Mouse (Mus musculus) inflammation-experienced regulatory T-cells, adult 6 months (primary cell): ENCODE data around the gene Vmn2r16. TPM values are rescaled to one million over a fixed set of nuclear protein-coding genes. Genes with fewer than 3 reads are reported as not detected.

Experiments used
- ATAC-seq: one replicate; pipeline ENCODE4 v1.8.0; 2017
- polyA plus RNA-seq, 3 experiments: library from polyadenylated mRNA; unstranded; fragments of 100-300 nt; shearing (Covaris generic); gene quantifications; one replicate each; pipeline ENCODE4 v1.2.1; 2017

The Vmn2r16 gene
- not detected for polyA plus RNA-seq

- ATAC-seq, result no peak
Observed at GRCm38 (mm10) chr5:109329862-109330261, at the start of gene Vmn2r16. TSS of gene Vmn2r16 (plus strand) at chr5:109330162.

GRCm38 (mm10) chr5:109294655-109295054, 35.3 kb upstream of the Vmn2r16 start:
- ATAC-seq, result no peak

- ATAC-seq, result no peak
Observed at GRCm38 (mm10) chr5:109297544-109297943, 32.4 kb upstream of the Vmn2r16 start, which contains the start of gene Vmn2r15. TSS of gene Vmn2r15 (minus strand) at chr5:109297644.

- ATAC-seq, result no peak
Observed at GRCm38 (mm10) chr5:109419388-109419787, 89.4 kb downstream of the Vmn2r16 start, which contains the start of gene Vmn2r17. TSS of gene Vmn2r17 (plus strand) at chr5:109419688.

Other genes with a start within 250 kb of the Vmn2r16 start
- not detected for gene Vmn2r12, start 232.2 kb upstream of the Vmn2r16 start, polyA plus RNA-seq
- not detected for gene Vmn2r13, start 138.0 kb upstream of the Vmn2r16 start, polyA plus RNA-seq
- not detected for gene Vmn2r14, start 105.5 kb upstream of the Vmn2r16 start, polyA plus RNA-seq
- not detected for gene Vmn2r15, start 32.5 kb upstream of the Vmn2r16 start, polyA plus RNA-seq
- gene Vmn2r17, start 89.5 kb downstream of the Vmn2r16 start, polyA plus RNA-seq, result under 1 TPM in 1 of 3 experiments, not detected in 2; 0.08 TPM
- gene Crlf2, start 228.8 kb downstream of the Vmn2r16 start, polyA plus RNA-seq, result 10 to 100 TPM in 1 of 3 experiments, 1 to 10 TPM in 2; 4.5 to 10.3 (median 7.9) TPM